Mouse (Mus musculus) c-Kit-positive CD71-positive TER-119-positive erythroid progenitor cells, embryonic 14.5 days (primary cell): ENCODE results near the gene Mrpl12.
"Not testable (repeated sequence)": the region's sequence is repeated elsewhere in the genome, so short reads cannot be mapped to it uniquely, and the experiment has no call there.

Experiments used
- DNase-seq: peaks from one replicate; pipeline ENCODE4 v3.0.0-alpha.2; 2013; ENCODE audit warnings: low spot score

The Mrpl12 gene

GRCm38 (mm10) chr11:120508290-120508870 is 24.0 kb downstream of the Mrpl12 start:
- DNase-seq: no peak

- DNase-seq: no peak
These were observed 25.5 kb downstream of the Mrpl12 start for GRCm38 (mm10) chr11:120509940-120510339.

- DNase-seq: no peak
These were observed 26.1 kb downstream of the Mrpl12 start for GRCm38 (mm10) chr11:120510375-120511030.

- no peak for DNase-seq
These were observed 28.5 kb downstream of the Mrpl12 start for GRCm38 (mm10) chr11:120512790-120513453.

- DNase-seq: not testable (repeated sequence)
These were observed 29.8 kb downstream of the Mrpl12 start for GRCm38 (mm10) chr11:120514262-120514661.

GRCm38 (mm10) chr11:120515611-120516010 is 31.2 kb downstream of the Mrpl12 start:
- peak; percentile 73 for DNase-seq

GRCm38 (mm10) chr11:120517147-120517546 is 32.7 kb downstream of the Mrpl12 start:
- no peak for DNase-seq

- no peak for DNase-seq
These were observed 33.6 kb downstream of the Mrpl12 start for GRCm38 (mm10) chr11:120518027-120518426.

GRCm38 (mm10) chr11:120518558-120518957 is 34.1 kb downstream of the Mrpl12 start:
- DNase-seq: peak; percentile 73

- DNase-seq: no peak
These were observed 35.3 kb downstream of the Mrpl12 start for GRCm38 (mm10) chr11:120519738-120520137.

GRCm38 (mm10) chr11:120520498-120520897 is 36.1 kb downstream of the Mrpl12 start:
- no peak for DNase-seq

GRCm38 (mm10) chr11:120520967-120521540 is 36.6 kb downstream of the Mrpl12 start:
- DNase-seq: peak; percentile 50

GRCm38 (mm10) chr11:120522581-120522980 is 38.2 kb downstream of the Mrpl12 start:
- no peak for DNase-seq

GRCm38 (mm10) chr11:120525959-120526358 is 41.5 kb downstream of the Mrpl12 start:
- no peak for DNase-seq

GRCm38 (mm10) chr11:120527690-120528354 is 43.4 kb downstream of the Mrpl12 start:
- no peak for DNase-seq

- no peak for DNase-seq
These were observed 44.5 kb downstream of the Mrpl12 start for GRCm38 (mm10) chr11:120528903-120529302.

GRCm38 (mm10) chr11:120530085-120530964 is 45.9 kb downstream of the Mrpl12 start, which contains the start of gene Gcgr:
TSS of gene Gcgr (plus strand) at chr11:120530699.
- DNase-seq: no peak

GRCm38 (mm10) chr11:120531646-120532045 is 47.2 kb downstream of the Mrpl12 start:
- DNase-seq: no peak

GRCm38 (mm10) chr11:120534093-120534492 is 49.7 kb downstream of the Mrpl12 start:
- DNase-seq: no peak

GRCm38 (mm10) chr11:120535145-120535544 is 50.7 kb downstream of the Mrpl12 start:
- DNase-seq: no peak

GRCm38 (mm10) chr11:120535804-120536203 is 51.4 kb downstream of the Mrpl12 start:
- no peak for DNase-seq
